Mouse (Mus musculus) limb, embryonic 11.5 days (tissue): ENCODE measurements around the gene Picalm. TPM values are rescaled to one million over a fixed set of nuclear protein-coding genes. Genes with fewer than 3 reads are reported as not detected.
"Not testable (repeated sequence)": the region's sequence is repeated elsewhere in the genome, so short reads cannot be mapped to it uniquely, and the experiment has no call there.

Source experiments
- ATAC-seq: fragments of 200-750 bp; cut with Nextera tagmentation; 2 replicates; pipeline ENCODE4 v1.8.0; 2017; ENCODE audit warnings: low read depth; ENCODE audit not compliant: insufficient number of reproducible peaks, low FRiP score, low TSS enrichment
- DNase-seq: peaks from one replicate; pipeline ENCODE4 v3.0.0-alpha.2; 2015; ENCODE audit warnings: low spot score
- H3K27ac ChIP-seq: fragments of 300-500 bp; sonication (generic); replicated peaks from 2 replicates; pipeline ENCODE4 v1.5.1; 2014; ENCODE audit warnings: low read depth, mild to moderate bottlenecking, low read length
- H3K27me3 ChIP-seq: fragments of 300-500 bp; sonication (generic); 2 replicates; pipeline ENCODE4 v1.6.1; 2014; ENCODE audit warnings: mild to moderate bottlenecking, low read length, mixed read lengths; ENCODE audit not compliant: control insufficient read depth, insufficient read depth
- H3K36me3 ChIP-seq: fragments of 300-500 bp; sonication (generic); 2 replicates; pipeline ENCODE4 v1.6.1; 2014; ENCODE audit warnings: mild to moderate bottlenecking, low read length, moderate library complexity, mixed read lengths; ENCODE audit not compliant: control insufficient read depth, insufficient read depth
- H3K4me1 ChIP-seq: fragments of 300-500 bp; sonication (generic); 2 replicates; pipeline ENCODE4 v1.6.1; 2014; ENCODE audit warnings: low read length, mixed read lengths; ENCODE audit not compliant: control insufficient read depth, insufficient read depth
- H3K4me2 ChIP-seq: fragments of 300-500 bp; sonication (generic); 2 replicates; pipeline ENCODE4 v1.6.1; 2014; ENCODE audit warnings: low read depth, mild to moderate bottlenecking, moderate library complexity; ENCODE audit not compliant: severe bottlenecking
- H3K4me3 ChIP-seq: fragments of 300-500 bp; sonication (generic); 2 replicates; pipeline ENCODE4 v1.5.1; 2014; ENCODE audit warnings: low read depth, low read length
- H3K9ac ChIP-seq: fragments of 300-500 bp; sonication (generic); 2 replicates; pipeline ENCODE4 v1.6.1; 2014; ENCODE audit warnings: mild to moderate bottlenecking, low read length
- H3K9me3 ChIP-seq: fragments of 300-500 bp; sonication (generic); 2 replicates; pipeline ENCODE4 v1.6.1; 2016; ENCODE audit warnings: low read length; ENCODE audit not compliant: control insufficient read depth
- WGBS: fragments of 180-500 bp; shearing (Covaris S2); extraction: QIAGEN DNeasy Blood & Tissue Kit; methylation state at CpG from one replicate; pipeline ENCODE4 v1.1.7; 2014; 5-methylcytosine and 5-hydroxymethylcytosine counted together
- polyA plus RNA-seq: library from polyadenylated mRNA; unstranded; fragments of >200 nt; fragmentation: Nextera tagmentation; extraction: Ambion mirVana; gene quantifications from 2 replicates; pipeline ENCODE4 v1.2.1, GENCODE M21; 2014

Gene Picalm
- polyA plus RNA-seq, 1 experiment from 2014 or later: 34.0 TPM

DNA sequence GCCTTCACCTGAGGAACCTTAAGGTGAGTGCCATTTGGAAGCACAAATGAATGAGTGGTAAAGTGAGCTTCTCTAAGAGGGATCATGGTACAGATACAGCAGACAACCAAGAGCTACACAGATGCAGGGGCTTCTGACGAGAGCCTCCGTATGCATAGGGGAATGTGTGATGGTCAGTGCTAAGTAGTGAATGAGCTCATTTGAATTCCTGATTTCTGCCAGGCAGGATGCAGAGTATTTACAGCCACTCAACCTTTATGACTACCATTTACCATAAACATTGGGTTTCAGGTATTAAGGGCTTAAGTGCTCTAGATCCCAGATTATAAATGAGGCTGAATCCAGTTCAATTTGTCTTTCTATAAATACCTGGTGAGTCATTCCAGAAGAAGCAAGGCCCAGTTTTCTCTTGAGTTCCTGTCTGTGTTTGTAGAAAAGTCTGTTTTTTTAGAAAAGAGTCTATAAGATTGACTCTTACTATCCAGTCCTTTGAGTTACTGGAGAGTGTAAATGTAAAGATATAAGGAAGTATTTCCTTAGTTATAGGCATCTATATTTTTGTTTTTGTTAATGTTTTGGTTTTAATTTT is 72.0 kb downstream of the Picalm start:
- DNase-seq: no peak
- no peaks in the 10 kb centered on the region for H3K27me3 ChIP-seq
- ATAC-seq: no peak
- 68% methylated on average over 2 of the region's 2 CpGs for WGBS
- no peaks in the 10 kb centered on the region for H3K9me3 ChIP-seq
- H3K4me1 ChIP-seq: no peaks in the 10 kb centered on the region
- peaks cover 4% of the 10 kb centered on the region; the same call in 1 of the 2 replicates for H3K36me3 ChIP-seq
- H3K9ac ChIP-seq: no peak overlapping the region
- H3K4me2 ChIP-seq: no peak overlapping the region
- H3K4me3 ChIP-seq: no peak overlapping the region
- no peak overlapping the region for H3K27ac ChIP-seq

DNA sequence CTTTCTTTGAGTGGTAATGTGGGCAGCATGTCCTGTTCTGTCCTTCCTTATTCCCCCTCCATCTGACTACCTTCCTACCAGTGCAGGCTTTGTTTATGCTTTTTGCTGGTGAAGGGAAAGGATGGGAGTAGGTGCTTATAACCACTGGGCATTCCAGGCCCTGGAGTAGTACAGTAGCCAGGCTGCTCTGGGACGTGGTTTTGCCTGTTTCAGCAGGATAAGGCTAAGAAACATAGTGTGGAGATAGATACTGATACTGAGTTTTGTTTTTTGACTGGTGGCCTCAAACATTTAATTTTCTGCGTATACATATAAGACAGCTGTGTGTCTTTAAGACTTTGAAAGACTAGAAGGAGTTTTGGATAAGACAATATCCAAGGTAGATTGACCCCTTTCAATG is 73.9 kb downstream of the Picalm start:
- 93% methylated on average over 2 of the region's 2 CpGs for WGBS
- Histone ChIP-seq H3K27ac (no peak overlapping the region), H3K36me3 (peaks cover 4% of the 10 kb centered on the region; the same call in 1 of the 2 replicates), H3K9ac (no peak overlapping the region), H3K4me3 (no peak overlapping the region), H3K4me2 (no peak overlapping the region), H3K9me3 (no peaks in the 10 kb centered on the region), H3K27me3 (no peaks in the 10 kb centered on the region), H3K4me1 (no peaks in the 10 kb centered on the region)
- DNase-seq (no peak), ATAC-seq (no peak)

DNA sequence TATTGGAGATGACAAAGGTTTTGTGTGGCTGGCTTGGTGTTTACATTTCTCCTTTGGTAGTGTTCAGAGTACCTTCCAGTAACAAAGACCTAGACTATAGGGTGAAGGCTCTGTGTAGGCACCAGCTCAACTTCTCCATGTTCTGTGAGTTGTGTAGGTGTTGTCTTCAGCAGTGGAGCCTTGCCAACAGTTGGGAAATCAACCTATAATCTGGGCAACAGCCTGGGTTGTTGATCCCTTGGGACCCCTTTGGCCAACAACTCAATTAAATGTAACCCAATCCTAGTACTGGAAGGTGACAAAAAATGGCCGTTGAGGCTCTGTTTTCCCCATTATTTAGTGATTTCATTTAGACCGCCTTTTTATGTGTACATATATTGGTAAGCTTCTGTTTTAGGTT is 80.1 kb downstream of the Picalm start:
- 86% methylated on average over 2 of the region's 2 CpGs for WGBS
- H3K27me3 ChIP-seq: no peaks in the 10 kb centered on the region
- ATAC-seq: no peak
- no peak overlapping the region for H3K4me3 ChIP-seq
- H3K27ac ChIP-seq: no peak overlapping the region
- no peaks in the 10 kb centered on the region for H3K4me1 ChIP-seq
- H3K9ac ChIP-seq: no peak overlapping the region
- H3K36me3 ChIP-seq: no peaks in the 10 kb centered on the region; the same call in 1 of the 2 replicates
- no peak for DNase-seq
- no peaks in the 10 kb centered on the region for H3K9me3 ChIP-seq
- no peak overlapping the region for H3K4me2 ChIP-seq

DNA sequence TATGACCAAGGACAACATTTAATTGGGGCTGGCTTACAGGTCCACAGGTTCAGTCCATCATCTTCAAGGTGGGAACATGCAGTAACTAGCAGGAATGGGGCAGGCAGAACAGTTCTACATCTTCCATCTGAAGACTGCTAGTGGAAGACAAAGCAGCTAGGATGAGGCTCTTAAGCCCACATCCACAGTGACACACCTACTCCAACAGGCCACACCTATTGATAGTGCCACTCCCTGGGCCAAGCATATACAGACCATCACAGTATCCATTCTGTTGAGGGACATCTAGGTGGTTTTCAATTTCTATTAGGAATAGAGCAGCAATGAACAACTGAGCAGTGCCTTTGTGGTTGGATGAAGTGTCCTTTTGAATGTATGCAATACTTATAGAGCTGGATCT is 80.9 kb downstream of the Picalm start:
- Histone ChIP-seq H3K27ac (no peak overlapping the region), H3K4me2 (no peak overlapping the region), H3K27me3 (no peaks in the 10 kb centered on the region), H3K4me3 (no peak overlapping the region), H3K9me3 (no peaks in the 10 kb centered on the region), H3K36me3 (no peaks in the 10 kb centered on the region; the same call in 1 of the 2 replicates), H3K4me1 (no peaks in the 10 kb centered on the region), H3K9ac (no peak overlapping the region)
- ATAC-seq: no peak
- DNase-seq: no peak

DNA sequence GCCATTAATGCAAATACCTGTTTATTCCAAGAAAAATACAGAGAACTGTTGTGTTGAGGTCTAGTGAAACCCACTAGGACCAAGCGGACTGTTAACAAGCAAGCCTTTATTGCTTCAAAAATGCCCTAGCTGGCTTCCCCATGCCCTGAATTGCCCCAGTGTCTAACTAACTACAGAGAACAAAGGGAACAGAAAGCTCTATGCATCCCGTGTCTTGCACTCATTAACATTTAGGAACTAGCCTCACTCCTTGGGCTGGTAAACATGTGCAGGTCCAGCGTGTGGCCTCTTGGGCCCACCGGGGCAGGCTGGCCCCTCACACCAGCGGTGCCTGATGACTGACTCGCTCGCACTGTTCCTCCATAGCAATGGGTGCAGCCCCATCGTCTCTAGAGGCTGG is 86.5 kb downstream of the Picalm start:
- H3K27ac ChIP-seq: no peak overlapping the region
- H3K9me3 ChIP-seq: no peaks in the 10 kb centered on the region
- no peak overlapping the region for H3K4me3 ChIP-seq
- no peaks in the 10 kb centered on the region for H3K27me3 ChIP-seq
- H3K4me2 ChIP-seq: no peak overlapping the region
- 0 out of 2 replicates have a peak, but pooled peaks have one; percentile 57 for ATAC-seq
- no peak overlapping the region for H3K9ac ChIP-seq
- 59% methylated on average over 8 of the region's 8 CpGs for WGBS
- no peak for DNase-seq
- no peaks in the 10 kb centered on the region for H3K4me1 ChIP-seq
- H3K36me3 ChIP-seq: no peaks in the 10 kb centered on the region

DNA sequence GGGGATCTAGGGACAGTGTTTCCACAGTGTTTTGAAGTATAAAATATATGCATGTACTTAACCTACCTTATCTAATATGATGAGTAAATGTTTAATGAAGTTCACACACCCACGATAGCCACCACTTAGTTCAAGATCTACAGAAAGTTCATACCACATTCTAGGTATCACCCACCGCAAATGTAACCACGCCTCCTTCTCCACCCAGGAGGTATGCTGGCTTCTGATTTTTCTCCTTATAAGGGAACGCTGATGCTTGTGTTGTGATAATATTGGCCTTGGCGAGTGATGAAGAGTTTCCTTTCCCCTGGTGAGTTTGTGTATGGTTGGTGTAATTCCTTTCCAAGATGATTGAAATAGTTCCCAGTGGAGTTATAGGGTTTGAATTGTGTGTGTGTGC is 88.1 kb downstream of the Picalm start:
- Histone ChIP-seq H3K9ac (no peak overlapping the region), H3K9me3 (no peaks in the 10 kb centered on the region), H3K36me3 (no peaks in the 10 kb centered on the region), H3K4me1 (no peaks in the 10 kb centered on the region), H3K27me3 (no peaks in the 10 kb centered on the region), H3K4me3 (no peak overlapping the region), H3K4me2 (no peak overlapping the region), H3K27ac (no peak overlapping the region)
- 90% methylated on average over 5 of the region's 5 CpGs for WGBS
- ATAC-seq: no peak
- no peak for DNase-seq

DNA sequence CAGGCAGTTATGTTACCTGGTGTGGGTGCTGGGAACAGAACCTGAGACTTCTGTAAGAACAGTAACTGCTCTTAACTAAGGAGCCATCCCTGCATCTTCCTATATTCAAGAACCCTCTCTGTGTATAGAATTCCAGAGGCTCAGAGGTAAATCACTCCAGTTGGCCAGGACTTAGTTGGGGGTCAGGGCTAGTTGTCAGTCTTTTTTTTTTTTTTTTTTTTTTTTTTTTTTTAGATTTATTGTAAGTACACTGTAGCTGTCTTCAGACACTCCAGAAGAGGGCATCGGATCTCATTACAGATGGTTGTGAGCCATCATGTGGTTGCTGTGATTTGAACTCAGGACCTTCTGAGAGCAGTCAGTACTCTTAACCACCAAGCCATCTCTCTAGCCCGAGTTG is 91.5 kb downstream of the Picalm start:
- no peaks in the 10 kb centered on the region for H3K27me3 ChIP-seq
- H3K4me1 ChIP-seq: no peaks in the 10 kb centered on the region
- no peak overlapping the region for H3K27ac ChIP-seq
- DNase-seq: no peak
- ATAC-seq: no peak
- H3K36me3 ChIP-seq: no peaks in the 10 kb centered on the region
- no peak overlapping the region for H3K4me2 ChIP-seq
- WGBS: 79% methylated on average over 2 of the region's 2 CpGs
- no peak overlapping the region for H3K9ac ChIP-seq
- no peaks in the 10 kb centered on the region for H3K9me3 ChIP-seq
- no peak overlapping the region for H3K4me3 ChIP-seq

DNA sequence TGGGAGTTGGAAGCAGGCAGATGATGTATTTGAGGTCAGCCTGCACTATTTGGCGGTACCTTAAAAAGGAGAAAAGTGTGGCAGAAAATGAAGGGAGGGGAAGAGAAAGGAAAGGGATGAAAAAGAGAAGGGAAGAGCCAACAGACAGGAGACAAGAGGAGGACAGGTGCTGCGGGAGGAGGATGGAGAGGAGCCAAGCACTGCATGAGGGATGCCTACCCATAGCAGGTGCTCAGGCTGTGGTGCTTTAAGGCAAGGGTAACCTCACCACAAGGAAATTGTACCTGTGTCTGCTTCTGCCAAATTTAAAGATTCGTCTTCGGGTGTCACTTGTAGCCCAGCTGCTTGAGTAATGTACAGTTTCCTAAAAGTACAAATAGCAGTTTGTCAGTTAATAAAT is 98.1 kb downstream of the Picalm start:
- H3K36me3 ChIP-seq: no peaks in the 10 kb centered on the region
- no peak overlapping the region for H3K4me3 ChIP-seq
- no peaks in the 10 kb centered on the region for H3K9me3 ChIP-seq
- no peak for ATAC-seq
- H3K4me1 ChIP-seq: no peaks in the 10 kb centered on the region
- H3K27me3 ChIP-seq: no peaks in the 10 kb centered on the region
- no peak for DNase-seq
- H3K4me2 ChIP-seq: no peak overlapping the region
- no peak overlapping the region for H3K9ac ChIP-seq
- WGBS: 85% methylated on average over 4 of the region's 4 CpGs
- no peak overlapping the region for H3K27ac ChIP-seq

DNA sequence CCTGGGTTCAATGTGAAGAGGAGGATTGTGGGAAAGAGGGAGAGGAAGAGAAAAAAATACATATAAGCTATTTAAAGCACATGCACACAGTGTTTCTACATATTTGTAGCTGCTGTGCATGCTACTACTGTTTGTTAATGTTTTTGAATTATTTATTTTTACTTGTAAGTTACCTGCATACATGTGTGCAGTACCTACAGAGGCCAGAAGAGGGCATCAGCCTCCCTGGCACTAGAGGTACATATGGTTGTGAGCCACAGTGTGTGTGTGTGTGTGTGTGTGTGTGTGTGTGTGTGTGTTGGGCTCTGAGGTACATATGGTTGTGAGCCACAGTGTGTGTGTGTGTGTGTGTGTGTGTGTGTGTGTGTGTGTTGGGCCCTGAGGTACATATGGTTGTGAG is 98.9 kb downstream of the Picalm start:
- H3K4me3 ChIP-seq, H3K4me1 ChIP-seq, ATAC-seq, H3K4me2 ChIP-seq, H3K27ac ChIP-seq, H3K9ac ChIP-seq, H3K27me3 ChIP-seq, H3K9me3 ChIP-seq, H3K36me3 ChIP-seq: not testable (repeated sequence)
- DNase-seq: peak; percentile 44
